Mouse (Mus musculus) CH12.LX (cell line): ENCODE measurements around the gene Babam1.

ENCODE experiments used
- CTCF ChIP-seq, 2 experiments: IDR thresholded peaks in 1 of 2; conservative IDR thresholded peaks in 1 of 2; 2 replicates each; pipeline ENCODE4 v1.5.1; 2011 to 2012; ENCODE audit warnings: low read depth in 2 of 2, low read length in 2 of 2, improper control_type of control experiment in 1 of 2, inconsistent platforms in 1 of 2, mild to moderate bottlenecking in 1 of 2, moderate library complexity in 1 of 2
- MEF2A ChIP-seq: IDR thresholded peaks from 2 replicates; pipeline ENCODE4 v1.6.1; 2014; ENCODE audit warnings: low read depth, mild to moderate bottlenecking, inconsistent platforms, low read length, improper control_type of control experiment, borderline replicate concordance

DNA sequence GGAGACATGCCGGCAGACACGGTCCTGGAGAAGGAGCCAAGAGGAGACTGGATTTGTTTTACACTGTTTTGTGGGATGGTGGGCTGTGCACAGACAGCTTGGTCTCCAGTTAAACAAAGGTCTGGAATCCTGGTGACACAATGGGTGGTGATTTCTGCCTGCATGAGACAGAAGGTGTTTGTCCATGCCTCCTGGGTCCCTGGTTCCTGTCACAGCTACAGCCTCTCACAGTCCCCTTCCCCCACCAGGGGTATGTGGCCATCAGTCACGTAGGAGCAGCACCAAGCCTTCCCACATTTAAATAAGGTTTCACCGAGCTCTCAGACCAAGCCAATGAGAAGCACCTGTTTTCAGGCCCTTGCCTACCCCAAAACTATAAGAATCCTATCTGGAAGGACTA is 54.7 kb downstream of the Babam1 start:
- TF ChIP-seq MEF2A: no peak
- no peak for TF ChIP-seq CTCF (conservative IDR thresholded peaks at IDR 0.05 in 1 of 2, IDR thresholded peaks at IDR 0.05 in 1 of 2; ENCODE audit: low read depth in 2 of 2, low read length in 2 of 2)
